Mouse (Mus musculus) MEL (cell line): ENCODE results near the gene Cd200.

ENCODE experiments used
- CTCF ChIP-seq, 3 experiments: IDR thresholded peaks in 2 of 3; conservative IDR thresholded peaks in 1 of 3; 2 replicates each; pipeline ENCODE4 v1.5.1; 2011 to 2012; ENCODE audit warnings: low read length in 3 of 3, low read depth in 2 of 3, mild to moderate bottlenecking in 2 of 3, improper control_type of control experiment in 1 of 3, inconsistent platforms in 1 of 3, mixed read lengths in 1 of 3, moderate library complexity in 1 of 3; ENCODE audit not compliant: control insufficient read depth in 1 of 3, insufficient read depth in 1 of 3, poor library complexity in 1 of 3, severe bottlenecking in 1 of 3
- HCFC1 ChIP-seq: IDR thresholded peaks from 2 replicates; pipeline ENCODE4 v1.6.1; 2012; ENCODE audit warnings: low read depth, mild to moderate bottlenecking, inconsistent platforms, low read length, improper control_type of control experiment, moderate library complexity
- NRF1 ChIP-seq: IDR thresholded peaks from 2 replicates; pipeline ENCODE4 v1.6.1; 2014; ENCODE audit warnings: low read depth, mild to moderate bottlenecking, inconsistent platforms, low read length, improper control_type of control experiment, moderate library complexity; ENCODE audit not compliant: poor library complexity, insufficient read depth, severe bottlenecking
- RAD21 ChIP-seq: IDR thresholded peaks from 2 replicates; pipeline ENCODE4 v1.6.1; 2011; ENCODE audit warnings: mild to moderate bottlenecking, low read depth, low read length, improper control_type of control experiment
- TAL1 ChIP-seq: IDR thresholded peaks from 2 replicates; pipeline ENCODE4 v1.6.1; 2012; ENCODE audit warnings: mild to moderate bottlenecking, inconsistent platforms, low read length, moderate library complexity, mixed read lengths
- UBTF ChIP-seq: IDR thresholded peaks from 2 replicates; pipeline ENCODE4 v1.6.1; 2012; ENCODE audit warnings: low read depth, mild to moderate bottlenecking, inconsistent platforms, low read length, improper control_type of control experiment, moderate library complexity, borderline replicate concordance; ENCODE audit not compliant: insufficient read depth

GRCm38 (mm10) chr16:45365353-45365752 is 43.5 kb downstream of the Cd200 start:
- TF ChIP-seq CTCF (IDR thresholded peaks at IDR 0.05 in 2 of 3, conservative IDR thresholded peaks at IDR 0.05 in 1 of 3; ENCODE audit: control insufficient read depth in 1 of 3, insufficient read depth in 1 of 3, low read depth in 2 of 3, low read length in 3 of 3, poor library complexity in 1 of 3, severe bottlenecking in 1 of 3) (no peak), TAL1 (no peak), RAD21 (no peak), NRF1 (no peak), UBTF (no peak), HCFC1 (no peak)
